Mouse (Mus musculus): ENCODE data around the gene Milr1.

GRCm38 (mm10) chr11:106788775-106789459 is 37.9 kb downstream of the Milr1 start, which contains the start of the genes Ddx5 and Cep95:
- TF ChIP-seq POLR2A (IDR thresholded peaks at IDR 0.05; ENCODE audit: low read depth, low read length), result peak; percentile 72
- no peak for TF ChIP-seq CTCF (conservative IDR thresholded peaks at IDR 0.05; ENCODE audit: insufficient read depth, insufficient read length, low read depth, low read length)

Measured in kidney, adult 2 months (tissue).